Mouse (Mus musculus) left cerebral cortex, postnatal 4 days (tissue): ENCODE measurements at regions not wholly inside any gene's neighbourhood (a gene's known extent, or its start where the extent isn't known, plus 50 kb on each side); places are given as distances from the start of the nearest gene placed in this dataset.
A peak's percentile ranks its signal among the peaks of the same experiment; 100 is the strongest.

Source experiments
- DNase-seq: peaks from one replicate; pipeline ENCODE4 v3.0.0-alpha.2; 2022
- intact Hi-C: fragments of 180-260 bp; cut with DNase I; formaldehyde crosslinking; loops from one replicate; pipeline ENCODE4 v1.15.1; 2025

GRCm38 (mm10) chr8:97942921-97943320 lies 1473.3 kb downstream of the Cdh8 start:
- DNase-seq = no peak
- intact Hi-C loops = no loop called here

DNA sequence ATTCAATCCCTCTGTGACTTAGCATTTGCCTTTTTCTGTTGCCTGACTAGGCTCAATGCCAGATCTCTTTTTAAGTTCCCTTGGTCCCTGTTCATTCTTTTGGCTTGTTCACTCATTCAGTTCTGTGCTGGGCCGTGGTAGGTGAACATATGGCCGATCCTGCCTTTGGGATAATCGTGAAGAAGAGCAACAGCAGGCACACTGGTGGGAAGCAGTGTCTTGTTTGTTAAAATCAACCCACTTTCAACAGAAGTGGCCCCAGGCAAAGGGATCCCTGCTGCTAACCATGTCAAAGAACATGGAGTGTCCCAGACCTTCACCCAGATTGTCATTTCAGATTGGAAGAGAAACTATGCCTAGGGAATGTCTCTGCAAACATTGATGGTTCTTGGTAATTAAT lies 1479.4 kb downstream of the Cdh8 start:
- intact Hi-C loops = no loop called here
- DNase-seq = peak; percentile 78
